Mouse (Mus musculus) hindbrain, embryonic 14.5 days (tissue): ENCODE data around the gene Mesp1. TPM values are rescaled to one million over a fixed set of nuclear protein-coding genes. Genes with fewer than 3 reads are reported as not detected.
"Not testable (repeated sequence)": the region's sequence is repeated elsewhere in the genome, so short reads cannot be mapped to it uniquely, and the experiment has no call there.

Experiments used
- ATAC-seq: fragments of 200-750 bp; cut with Nextera tagmentation; 2 replicates; pipeline ENCODE4 v1.8.0; 2017; ENCODE audit warnings: moderate number of reproducible peaks, mild to moderate bottlenecking, moderate TSS enrichment, moderate library complexity; ENCODE audit not compliant: low FRiP score
- DNase-seq: peaks from one replicate; pipeline ENCODE4 v3.0.0-alpha.2; 2015; ENCODE audit warnings: low spot score
- H3K27ac ChIP-seq: fragments of 300-500 bp; sonication (generic); 2 replicates; pipeline ENCODE4 v1.5.1; 2014; ENCODE audit warnings: mild to moderate bottlenecking, moderate library complexity
- H3K27me3 ChIP-seq: fragments of 300-500 bp; sonication (generic); 2 replicates; pipeline ENCODE4 v1.6.1; 2014; ENCODE audit warnings: mild to moderate bottlenecking, low read length, mixed read lengths; ENCODE audit not compliant: control insufficient read depth, insufficient read depth
- H3K36me3 ChIP-seq: fragments of 300-500 bp; sonication (generic); replicated peaks from 2 replicates; pipeline ENCODE4 v1.6.1; 2014; ENCODE audit not compliant: control insufficient read depth, insufficient read depth
- H3K4me1 ChIP-seq: fragments of 300-500 bp; sonication (generic); replicated peaks from 2 replicates; pipeline ENCODE4 v1.6.1; 2014; ENCODE audit warnings: antibody characterized with exemption, low read length, mixed read lengths; ENCODE audit not compliant: control insufficient read depth, insufficient read depth
- H3K4me2 ChIP-seq: fragments of 300-500 bp; sonication (generic); replicated peaks from 2 replicates; pipeline ENCODE4 v1.6.1; 2014; ENCODE audit warnings: mild to moderate bottlenecking, moderate library complexity
- H3K4me3 ChIP-seq: fragments of 300-500 bp; sonication (generic); replicated peaks from 2 replicates; pipeline ENCODE4 v1.5.1; 2014; ENCODE audit warnings: mild to moderate bottlenecking, low read length
- H3K9ac ChIP-seq: fragments of 300-500 bp; sonication (generic); 2 replicates; pipeline ENCODE4 v1.6.1; 2014
- H3K9me3 ChIP-seq: fragments of 300-500 bp; sonication (generic); 2 replicates; pipeline ENCODE4 v1.6.1; 2016; ENCODE audit warnings: low read length; ENCODE audit not compliant: control insufficient read depth
- WGBS: fragments of 180-500 bp; shearing (Covaris S2); extraction: QIAGEN DNeasy Blood & Tissue Kit; methylation state at CpG from one replicate; pipeline ENCODE4 v1.1.7; 2014; 5-methylcytosine and 5-hydroxymethylcytosine counted together
- polyA plus RNA-seq: library from polyadenylated mRNA; unstranded; fragments of >200 nt; fragmentation: Nextera tagmentation; extraction: Ambion mirVana; gene quantifications from 2 replicates; pipeline ENCODE4 v1.2.1, GENCODE M21; 2014

Mesp1 gene
- polyA plus RNA-seq, 1 experiment from 2014 or later: not detected

- no peaks in the 10 kb centered on the region for H3K4me1 ChIP-seq
- H3K27me3 ChIP-seq: peaks cover 5% of the 10 kb centered on the region
- H3K4me2 ChIP-seq: no peak overlapping the region
- H3K9me3 ChIP-seq: no peaks in the 10 kb centered on the region
- WGBS: 77% methylated on average over 6 of the region's 6 CpGs
- no peak overlapping the region for H3K4me3 ChIP-seq
- H3K36me3 ChIP-seq: no peaks in the 10 kb centered on the region
- DNase-seq (no peak), ATAC-seq (no peak)
- H3K27ac ChIP-seq: no peak overlapping the region
- no peak overlapping the region for H3K9ac ChIP-seq
Observed at GRCm38 (mm10) chr7:79799506-79799905, 5.9 kb upstream of the Mesp1 start.

DNA sequence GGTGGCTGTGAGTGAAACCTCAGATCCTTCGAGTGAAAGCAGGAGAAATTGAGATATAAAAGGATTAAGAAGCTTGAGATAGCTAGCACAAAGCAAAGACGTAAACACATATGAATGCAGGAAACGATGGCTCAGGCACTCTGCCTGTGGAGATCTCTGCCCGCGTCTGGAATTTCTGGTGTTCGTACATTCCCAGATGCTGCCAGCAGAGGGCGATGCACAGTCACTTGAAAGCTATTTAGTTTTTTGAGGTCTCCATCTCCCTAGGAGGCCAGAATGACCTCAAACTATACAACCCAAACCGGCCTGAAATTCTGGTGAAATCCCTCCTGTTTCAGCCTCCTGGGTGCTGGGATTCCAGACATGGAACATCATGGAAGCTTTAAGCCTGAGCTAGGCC lies 5.5 kb upstream of the Mesp1 start:
- Histone ChIP-seq H3K27me3 (peaks cover 10% of the 10 kb centered on the region), H3K4me3 (no peak overlapping the region), H3K27ac (no peak overlapping the region), H3K4me2 (no peak overlapping the region), H3K9me3 (no peaks in the 10 kb centered on the region), H3K9ac (no peak overlapping the region), H3K36me3 (no peaks in the 10 kb centered on the region), H3K4me1 (no peaks in the 10 kb centered on the region)
- ATAC-seq (no peak), DNase-seq (peak; percentile 85)
- 5% methylated on average over 8 of the region's 8 CpGs for WGBS

GRCm38 (mm10) chr7:79798606-79799005 lies 5.0 kb upstream of the Mesp1 start:
- Histone ChIP-seq H3K4me1 (no peaks in the 10 kb centered on the region), H3K4me3 (no peak overlapping the region), H3K4me2 (no peak overlapping the region), H3K9me3 (no peaks in the 10 kb centered on the region), H3K9ac (no peak overlapping the region), H3K27ac (no peak overlapping the region), H3K27me3 (peaks cover 14% of the 10 kb centered on the region), H3K36me3 (no peaks in the 10 kb centered on the region)
- WGBS: 43% methylated on average over 5 of the region's 5 CpGs
- ATAC-seq (no peak), DNase-seq (no peak)

DNA sequence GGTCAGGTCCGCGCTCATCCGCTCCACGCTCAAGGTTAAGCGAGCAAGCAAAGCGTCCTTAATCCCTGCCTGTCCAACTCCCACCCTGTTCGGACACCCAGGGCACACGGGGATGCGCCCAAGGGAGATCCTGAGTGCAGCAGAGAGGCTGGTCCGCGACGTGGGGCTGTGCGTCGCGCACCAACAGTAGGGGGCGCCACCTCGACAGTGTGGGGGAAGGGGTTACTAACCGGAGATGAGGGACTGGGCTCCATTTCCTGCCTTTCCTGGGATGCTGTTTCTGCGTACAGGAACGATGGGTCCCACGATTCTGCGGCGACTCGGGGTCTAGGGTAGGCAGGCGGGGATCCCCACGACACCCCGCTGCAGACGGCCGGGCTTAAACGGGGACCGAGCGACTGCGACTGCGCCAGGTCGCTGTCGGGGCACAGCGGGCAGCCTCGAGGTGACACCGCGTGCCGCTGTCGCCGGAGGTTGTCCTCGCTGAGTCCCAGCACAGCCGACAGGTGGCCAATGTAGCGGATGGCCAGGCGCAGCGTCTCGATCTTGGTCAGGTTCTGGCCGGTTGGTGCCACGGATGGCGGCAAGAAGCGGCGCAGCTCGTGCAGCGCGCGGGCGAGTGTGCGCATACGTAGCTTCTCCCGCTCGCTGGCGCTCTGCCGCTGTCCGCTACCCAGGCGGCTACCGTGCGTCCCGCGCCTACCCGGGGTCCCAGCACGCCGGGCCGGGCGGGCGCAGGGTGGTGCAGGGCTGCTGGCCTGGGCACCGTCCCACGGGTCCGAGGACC lies 760 bp downstream of the Mesp1 start:
- H3K4me1 ChIP-seq: no peaks in the 10 kb centered on the region
- 2% methylated on average over 78 of the region's 80 CpGs for WGBS
- peaks cover 48% of the 10 kb centered on the region for H3K27me3 ChIP-seq
- peak; percentile 50; the same call in 1 of the 2 replicates for ATAC-seq
- peak; percentile 55 for DNase-seq
- H3K4me2 ChIP-seq: peak overlapping the region; percentile 82
- H3K9me3 ChIP-seq: no peaks in the 10 kb centered on the region
- peak overlapping the region; percentile 45 for H3K4me3 ChIP-seq
- H3K36me3 ChIP-seq: no peaks in the 10 kb centered on the region
- peak overlapping the region; percentile 51 for H3K9ac ChIP-seq
- no peak overlapping the region for H3K27ac ChIP-seq

GRCm38 (mm10) chr7:79789812-79790211 lies 3.8 kb downstream of the Mesp1 start:
- 24% methylated on average over 2 of the region's 2 CpGs for WGBS
- H3K4me3 ChIP-seq, H3K36me3 ChIP-seq, H3K27ac ChIP-seq, H3K4me2 ChIP-seq, DNase-seq, H3K4me1 ChIP-seq, H3K9me3 ChIP-seq, ATAC-seq, H3K9ac ChIP-seq: not testable (repeated sequence)
- peaks cover 46% of the 10 kb centered on the region for H3K27me3 ChIP-seq

DNA sequence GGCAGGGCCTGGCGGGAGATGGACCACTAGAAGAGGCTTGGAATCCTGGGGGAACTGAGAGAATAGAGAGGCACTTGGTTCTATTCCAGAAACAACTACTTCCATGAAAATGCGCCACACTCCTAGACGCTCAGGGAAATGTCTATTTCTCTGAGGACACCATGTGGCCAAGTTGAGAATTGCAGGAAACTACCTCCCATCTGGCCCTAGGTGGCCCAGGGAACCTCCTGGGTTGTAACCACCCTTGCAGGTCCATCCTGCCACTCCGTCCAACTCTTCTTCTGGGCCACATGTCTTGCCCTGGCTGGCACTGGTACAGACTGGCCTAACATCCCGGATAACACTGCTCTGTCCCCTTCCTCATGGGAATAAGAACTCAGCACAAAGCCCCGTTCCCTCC lies 7.3 kb downstream of the Mesp1 start:
- 19% methylated on average over 6 of the region's 6 CpGs for WGBS
- no peaks in the 10 kb centered on the region for H3K4me1 ChIP-seq
- ATAC-seq: no peak
- peak; percentile 83 for DNase-seq
- H3K4me3 ChIP-seq: no peak overlapping the region
- H3K36me3 ChIP-seq: no peaks in the 10 kb centered on the region
- H3K27ac ChIP-seq: no peak overlapping the region
- no peak overlapping the region for H3K9ac ChIP-seq
- peaks cover 11% of the 10 kb centered on the region for H3K27me3 ChIP-seq
- no peaks in the 10 kb centered on the region for H3K9me3 ChIP-seq
- H3K4me2 ChIP-seq: no peak overlapping the region

DNA sequence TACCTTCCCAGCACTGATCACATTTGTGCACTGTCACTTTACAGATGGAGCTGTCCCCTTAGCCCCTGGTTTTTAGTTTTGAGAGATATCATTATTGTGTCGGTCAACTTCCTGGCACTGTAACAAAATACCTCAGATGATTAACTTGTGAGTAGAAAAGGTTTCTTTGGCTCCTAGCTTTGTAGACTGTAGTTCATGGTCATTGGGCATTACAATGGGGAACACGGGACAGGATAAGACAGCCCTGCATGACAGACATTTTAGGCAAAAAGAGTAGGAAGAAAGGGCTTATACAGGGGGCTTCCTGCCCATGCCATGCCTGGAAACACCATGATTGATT lies 11.1 kb downstream of the Mesp1 start:
- DNase-seq: no peak
- H3K36me3 ChIP-seq: no peaks in the 10 kb centered on the region
- ATAC-seq: no peak

DNA sequence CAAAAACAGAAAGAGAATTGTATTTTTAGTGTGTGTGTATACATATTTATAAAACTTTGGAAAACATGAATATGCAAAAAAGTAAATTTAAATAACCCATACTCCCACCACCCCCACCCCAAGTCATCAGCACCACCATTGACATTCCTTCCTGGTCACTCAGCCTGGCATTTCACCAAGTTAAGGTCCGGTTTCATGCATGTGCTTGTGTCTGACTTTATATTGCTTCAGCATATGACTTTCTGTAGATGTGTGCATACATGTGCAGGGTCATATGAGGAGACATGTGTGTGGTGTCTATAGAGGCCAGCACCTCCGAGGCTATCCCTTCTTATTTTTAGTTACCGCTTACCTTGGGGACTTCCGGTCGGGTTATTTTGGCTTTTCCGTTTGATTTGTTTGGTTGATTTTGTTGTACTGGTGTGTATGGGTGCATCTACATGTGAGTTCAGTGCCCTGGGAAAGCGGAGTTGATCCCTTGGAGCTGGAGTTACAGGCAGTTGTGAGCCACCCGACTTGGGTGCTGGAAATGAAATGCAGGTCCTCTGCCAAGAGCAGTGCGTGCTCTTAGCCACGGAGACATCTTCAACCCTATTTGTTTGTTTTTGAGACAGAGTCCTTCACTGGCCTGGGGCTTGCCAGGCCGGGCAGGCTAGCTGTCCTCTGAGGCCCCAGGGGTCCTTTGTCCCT lies 11.6 kb downstream of the Mesp1 start:
- no peaks in the 10 kb centered on the region for H3K36me3 ChIP-seq
- no peak overlapping the region for H3K4me2 ChIP-seq
- H3K27me3 ChIP-seq: no peaks in the 10 kb centered on the region
- no peak for ATAC-seq
- no peaks in the 10 kb centered on the region for H3K4me1 ChIP-seq
- 78% methylated on average over 11 of the region's 11 CpGs for WGBS
- no peaks in the 10 kb centered on the region for H3K9me3 ChIP-seq
- no peak for DNase-seq
- no peak overlapping the region for H3K27ac ChIP-seq
- H3K9ac ChIP-seq: no peak overlapping the region
- no peak overlapping the region for H3K4me3 ChIP-seq

More for the DNA sequence above, 11.1 kb downstream of the Mesp1 start:
- Histone ChIP-seq H3K4me1 (no peaks in the 10 kb centered on the region), H3K27ac (no peak overlapping the region), H3K4me2 (no peak overlapping the region), H3K9ac (no peak overlapping the region), H3K9me3 (no peaks in the 10 kb centered on the region), H3K27me3 (no peaks in the 10 kb centered on the region), H3K4me3 (no peak overlapping the region)
- 72% methylated on average over 2 of the region's 2 CpGs for WGBS

GRCm38 (mm10) chr7:79780647-79781626 lies 12.7 kb downstream of the Mesp1 start:
- DNase-seq (peak; percentile 89), ATAC-seq (peak; percentile 27; the same call in 1 of the 2 replicates)
- no peak overlapping the region for H3K4me3 ChIP-seq
- H3K36me3 ChIP-seq: no peaks in the 10 kb centered on the region
- WGBS: 40% methylated on average over 16 of the region's 16 CpGs
- H3K9ac ChIP-seq: no peak overlapping the region
- H3K4me1 ChIP-seq: no peaks in the 10 kb centered on the region
- no peak overlapping the region for H3K27ac ChIP-seq
- H3K4me2 ChIP-seq: peak overlapping the region; percentile 23; the same call in 1 of the 2 replicates
- H3K27me3 ChIP-seq: no peaks in the 10 kb centered on the region
- no peaks in the 10 kb centered on the region for H3K9me3 ChIP-seq
